Comparison of ENCODE assay signal across 14 mouse cellular contexts in the genomic region with DNA sequence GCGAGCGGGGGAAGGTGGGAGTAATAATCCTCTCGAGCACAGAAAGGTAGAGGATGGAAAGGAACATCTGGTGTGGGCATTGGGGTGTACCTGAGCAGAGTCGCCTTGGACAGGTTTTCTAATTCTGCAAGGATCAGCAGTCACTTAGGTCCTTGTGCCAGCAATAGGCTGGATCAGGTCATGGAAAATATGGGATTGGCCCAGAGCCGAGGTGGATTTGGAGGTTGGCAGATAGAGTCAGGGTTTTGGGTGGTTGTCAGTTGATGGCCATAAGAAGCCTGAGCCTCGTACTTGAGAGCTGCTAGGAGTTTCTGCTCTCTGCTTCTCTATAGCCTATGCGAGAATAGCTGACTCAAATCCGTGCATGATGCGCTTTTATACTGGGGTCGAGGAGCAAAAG.
DNase-seq lines count a peak whose midpoint lies in the region.
"Had no signal": no experiment of that assay in that cellular context is flagged by ENCODE, and none has a peak within 500 bp of the region (broad histone marks: within the 10 kb centered on the region; RNA-seq: fewer than 3 reads in every experiment).

No protein-coding gene starts in this region.

- DNase-seq in cerebellum, postnatal 10 days = peak; percentile 50 to 68
- no peak for DNase-seq in cerebellum, adult 11 months
- peak; percentile 48 for DNase-seq in cerebellum, postnatal 14 days
- no peak for DNase-seq in cerebellum, adult 18-20 months
- DNase-seq: adrenal gland, adult 2 months; adrenal gland, adult 8-10 months; adrenal gland, postnatal 10 days; adrenal gland, postnatal 14 days; adrenal gland, postnatal 25 days; adrenal gland, postnatal 36 days; B cell, adult 2 months; cerebellum, adult 11-12 months; cerebellum, adult 2 months; cerebellum, adult 8-10 months had no signal

Comparison
In these comparisons a context has a peak if more than half of its experiments do, and no peak if none do; other contexts are left out.
1. DNase-seq: peak in cerebellum, postnatal 10 days (2 of 2) and cerebellum, postnatal 14 days (2 of 2); none in cerebellum, adult 11 months (single experiment) and cerebellum, adult 18-20 months (0 of 2).